27 mouse cellular contexts compared by ENCODE assay signal in genomic region chr13:51653961-51654360, GRCm38 (mm10). TPM values are rescaled to one million over a fixed set of nuclear protein-coding genes. Genes with fewer than 3 reads are reported as not detected.
DNase-seq lines count a peak whose midpoint lies in the region; ATAC-seq and TF ChIP-seq lines count a peak whose summit lies in the region.
"Had no signal": no experiment of that assay in that cellular context is flagged by ENCODE, and none has a peak within 500 bp of the region (broad histone marks: within the 10 kb centered on the region; RNA-seq: fewer than 3 reads in every experiment).

No protein-coding gene starts in this region.

- no peak overlapping the region for H3K9ac ChIP-seq in heart, adult 2 months (ENCODE audit: low read depth, low read length)
- H3K9ac ChIP-seq in heart, postnatal 0 days (replicated peaks; ENCODE audit: low read depth, low read length): no peak overlapping the region
- H3K9ac ChIP-seq: embryonic facial prominence, embryonic 13.5 days; forebrain, embryonic 13.5 days; forebrain, postnatal 0 days; heart, embryonic 13.5 days; hindbrain, embryonic 13.5 days; intestine, embryonic 15.5 days had no signal

- no peaks in the 10 kb centered on the region for H3K27me3 ChIP-seq in heart, adult 2 months (ENCODE audit: control insufficient read depth, insufficient read depth, low read length)
- no peaks in the 10 kb centered on the region for H3K27me3 ChIP-seq in heart, postnatal 0 days (ENCODE audit: control insufficient read depth, insufficient read depth, low read length)
- H3K27me3 ChIP-seq: embryonic facial prominence, embryonic 13.5 days; forebrain, embryonic 13.5 days; heart, embryonic 13.5 days; hindbrain, embryonic 13.5 days; intestine, embryonic 15.5 days had no signal

- H3K4me2 ChIP-seq in heart, postnatal 0 days (ENCODE audit: low read depth, low read length): no peak overlapping the region
- H3K4me2 ChIP-seq: embryonic facial prominence, embryonic 13.5 days; forebrain, embryonic 13.5 days; heart, embryonic 13.5 days; hindbrain, embryonic 13.5 days; intestine, embryonic 15.5 days had no signal

- peaks cover 3% of the 10 kb centered on the region for H3K4me1 ChIP-seq in heart, adult 2 months (ENCODE audit: control insufficient read depth, insufficient read depth, low read length)
- H3K4me1 ChIP-seq in heart, postnatal 0 days (ENCODE audit: control insufficient read depth, insufficient read depth): peaks cover 10% of the 10 kb centered on the region

- peak; percentile 36; the same call in 1 of the 2 replicates for ATAC-seq in heart, postnatal 0 days (ENCODE audit: insufficient read depth, low read depth)
- ATAC-seq: CD4-positive, CD25-positive, alpha-beta regulatory T cell, adult 4 months; forebrain, embryonic 13.5 days; forebrain, postnatal 0 days; hindbrain, embryonic 16.5 days; intestine, embryonic 15.5 days had no signal

- WGBS in heart, adult 2 months: 77% methylated on average over 9 of the region's 9 CpGs
- 58% methylated on average over 9 of the region's 9 CpGs for WGBS in heart, postnatal 0 days

- no peak overlapping the region for H3K4me3 ChIP-seq in heart, adult 2 months
- H3K4me3 ChIP-seq in heart, postnatal 0 days (ENCODE audit: low read depth, low read length): no peak overlapping the region
- H3K4me3 ChIP-seq: embryonic facial prominence, embryonic 10.5 days; embryonic facial prominence, embryonic 13.5 days; erythroblast, embryonic 14.5 days; forebrain, embryonic 13.5 days; gastrocnemius, adult 2 months; heart, embryonic 13.5 days; hindbrain, embryonic 10.5 days; hindbrain, embryonic 13.5 days; intestine, embryonic 15.5 days had no signal

- no peaks in the 10 kb centered on the region for H3K36me3 ChIP-seq in heart, adult 2 months (ENCODE audit: control insufficient read depth, insufficient read depth, low read length)
- H3K36me3 ChIP-seq in heart, postnatal 0 days (replicated peaks; ENCODE audit: control insufficient read depth, insufficient read depth, low read length): peaks cover 65% of the 10 kb centered on the region

- no peak for TF ChIP-seq POLR2A in heart, adult 2 months (IDR thresholded peaks at IDR 0.05; ENCODE audit: insufficient read depth, low read depth, low read length)

- peak; percentile 37 to 70 for DNase-seq in heart, adult 2 months
- DNase-seq in heart, postnatal 25 days (ENCODE audit: low spot score): no peak
- peak; percentile 46 to 59 for DNase-seq in heart, adult 9 months (ENCODE audit: low spot score in 2 of 2)
- DNase-seq in heart, postnatal 0 days (ENCODE audit: low spot score): peak; percentile 50
- DNase-seq in heart, postnatal 4 days: peak; percentile 52
- no peak for DNase-seq in adrenal gland, postnatal 4 days (ENCODE audit: low spot score in 2 of 2)
- DNase-seq: adrenal gland, adult 2 months; adrenal gland, postnatal 14 days; cerebellum, adult 11-12 months; cerebellum, adult 8-10 months; cerebellum, postnatal 10 days; cerebellum, postnatal 36 days; embryo, embryonic 11 days; forebrain, postnatal 0 days; gastrocnemius, adult 2 months; gastrocnemius, postnatal 14 days; kidney, adult 18-20 months had no signal

- H3K27ac ChIP-seq in heart, adult 2 months: peak overlapping the region; percentile 64
- peak overlapping the region; percentile 21; the same call in 1 of the 2 replicates for H3K27ac ChIP-seq in heart, postnatal 0 days (ENCODE audit: low read depth)
- H3K27ac ChIP-seq: embryonic facial prominence, embryonic 10.5 days; embryonic facial prominence, embryonic 13.5 days; forebrain, embryonic 13.5 days; gastrocnemius, adult 2 months; heart, embryonic 13.5 days; hindbrain, embryonic 10.5 days; hindbrain, embryonic 13.5 days; intestine, embryonic 15.5 days had no signal

- intact Hi-C loops in heart, adult 2 months (cut with DNase I): loop anchor here (10.0 kb wide), 1 partner anchor 571 kb away; no protein-coding TSS in a partner anchor
- intact Hi-C loops in heart, postnatal 25 days (cut with DNase I): no loop called here

- TF ChIP-seq CTCF in heart, adult 2 months (IDR thresholded peaks at IDR 0.05): no peak
- TF ChIP-seq CTCF in heart, postnatal 0 days (IDR thresholded peaks at IDR 0.05; ENCODE audit: low read depth): no peak

- no peaks in the 10 kb centered on the region for H3K9me3 ChIP-seq in heart, postnatal 0 days (replicated peaks; ENCODE audit: control insufficient read depth, low read length)
- H3K9me3 ChIP-seq: embryonic facial prominence, embryonic 10.5 days; embryonic facial prominence, embryonic 13.5 days; forebrain, embryonic 13.5 days; heart, embryonic 13.5 days; hindbrain, embryonic 10.5 days; hindbrain, embryonic 13.5 days; intestine, embryonic 15.5 days had no signal

- 0 out of 2 replicates have a peak, but pooled peaks have one; percentile 39 for TF ChIP-seq EP300 in heart, adult 2 months (IDR thresholded peaks at IDR 0.05; ENCODE audit: insufficient read depth, low read depth, low read length)
- no peak for TF ChIP-seq EP300 in heart, postnatal 0 days (IDR thresholded peaks at IDR 0.05; ENCODE audit: low read depth)

- peaks cover 4% of the 10 kb centered on the region; the same call in 1 of the 2 replicates for H3K79me2 ChIP-seq in heart, adult 2 months (replicated peaks; ENCODE audit: control insufficient read depth, insufficient read depth, low read length)

RNA-seq across cellular contexts. Expression of gene Secisbp2, which starts 2.5 kb away (rescaled TPM):
- 10 to 100 TPM; 11.1 to 11.5 TPM for total RNA-seq in heart, adult 2 months (2021)
- 15.3 and 20.6 TPM in 2 replicates for polyA plus RNA-seq in heart, adult 2 months (2012; rRNA removed)
- 10 to 100 TPM; 13.9 to 14.6 TPM for total RNA-seq in heart, postnatal 25 days (2021)
- 15.1 and 29.8 TPM in 2 replicates for total RNA-seq in heart, postnatal 0 days (2014; rRNA removed; ENCODE audit: low replicate concordance)
- polyA plus RNA-seq in heart, postnatal 0 days (2015; fragmentation: Nextera tagmentation; extraction: Ambion mirVana): 23.9 and 27.7 TPM in 2 replicates
- total RNA-seq in heart, postnatal 4 days (2021): 10 to 100 TPM; 22.3 to 23.0 TPM
- 10 to 100 TPM; 23.4 to 32.4 TPM for total RNA-seq in adrenal gland, postnatal 4 days (2021)

RNA-seq across cellular contexts. Expression of gene Cks2, which starts 8.9 kb away (rescaled TPM):
- 1 to 10 TPM in 1 of 2 experiments, under 1 TPM in 1; 0.50 to 1.2 TPM for total RNA-seq in heart, adult 2 months (2021)
- polyA plus RNA-seq in heart, adult 2 months (2012; rRNA removed): 1.5 and 1.6 TPM in 2 replicates
- total RNA-seq in heart, postnatal 25 days (2021): 1 to 10 TPM; 1.8 to 2.5 TPM
- total RNA-seq in heart, postnatal 0 days (2014; rRNA removed; ENCODE audit: low replicate concordance): 199 and 228 TPM in 2 replicates
- polyA plus RNA-seq in heart, postnatal 0 days (2015; fragmentation: Nextera tagmentation; extraction: Ambion mirVana): 101 and 105 TPM in 2 replicates
- total RNA-seq in heart, postnatal 4 days (2021): 10 to 100 TPM; 76.8 to 86.6 TPM
- total RNA-seq in adrenal gland, postnatal 4 days (2021): 10 to 100 TPM; 49.0 to 49.5 TPM
- total RNA-seq: gastrocnemius, adult 2 months had no signal

Comparison
In these comparisons a context has a peak if more than half of its experiments do, and no peak if none do; other contexts are left out.
1. DNase-seq: peak in heart, adult 2 months (2 of 2), heart, adult 9 months (2 of 2), heart, postnatal 0 days (single experiment) and heart, postnatal 4 days (single experiment); none in heart, postnatal 25 days (single experiment) and adrenal gland, postnatal 4 days (0 of 2).
2. RNA of gene Cks2, which starts 8.9 kb away (total RNA-seq): 199 to 228 TPM in heart, postnatal 0 days, 76.8 to 86.6 TPM in heart, postnatal 4 days and 49.0 to 49.5 TPM in adrenal gland, postnatal 4 days; 1.8 to 2.5 TPM in heart, postnatal 25 days and 0.50 to 1.2 TPM in heart, adult 2 months; every median in the first group is over 10 times any median in the second.